8 mouse cellular contexts compared by ENCODE assay signal in genomic region chr10:102735207-102735606, GRCm38 (mm10).
A peak's percentile ranks its signal among the peaks of the same experiment; 100 is the strongest.
DNase-seq lines count a peak whose midpoint lies in the region; ATAC-seq and TF ChIP-seq lines count a peak whose summit lies in the region.
"Had no signal": no experiment of that assay in that cellular context is flagged by ENCODE, and none has a peak within 500 bp of the region (broad histone marks: within the 10 kb centered on the region; RNA-seq: fewer than 3 reads in every experiment).

No protein-coding gene starts in this region.

- no peaks in the 10 kb centered on the region for H3K36me3 ChIP-seq in limb, embryonic 14.5 days (ENCODE audit: control insufficient read depth, insufficient read depth, low read length)
- H3K36me3 ChIP-seq in limb, embryonic 10.5 days: no peaks in the 10 kb centered on the region
- H3K36me3 ChIP-seq: embryonic facial prominence, embryonic 13.5 days had no signal

- no peak for ATAC-seq in limb, embryonic 14.5 days (ENCODE audit: low FRiP score, low read depth)
- ATAC-seq in megakaryocyte, adult 5-6 weeks (ENCODE audit: poor library complexity, severe bottlenecking): peak; percentile 82

- 38% methylated on average over 3 of the region's 3 CpGs for WGBS in limb, embryonic 14.5 days
- 63% methylated on average over 3 of the region's 3 CpGs for WGBS in limb, embryonic 10.5 days

- no peak overlapping the region for H3K27ac ChIP-seq in limb, embryonic 14.5 days (replicated peaks; ENCODE audit: low read depth, low read length)
- H3K27ac ChIP-seq in limb, embryonic 10.5 days: no peak overlapping the region
- no peak overlapping the region for H3K27ac ChIP-seq in cortical plate, adult 2 months (ENCODE audit: insufficient read depth, low read length)
- H3K27ac ChIP-seq: embryonic facial prominence, embryonic 13.5 days had no signal

- peak; percentile 37; the same call in 1 of the 2 replicates for TF ChIP-seq CTCF in cortical plate, adult 2 months (IDR thresholded peaks at IDR 0.05; ENCODE audit: extremely low read depth, insufficient read depth, low read length)

- H3K9me3 ChIP-seq in limb, embryonic 14.5 days (ENCODE audit: control insufficient read depth, low read length): no peaks in the 10 kb centered on the region
- no peaks in the 10 kb centered on the region for H3K9me3 ChIP-seq in limb, embryonic 10.5 days (replicated peaks)
- H3K9me3 ChIP-seq: embryonic facial prominence, embryonic 13.5 days had no signal

- DNase-seq in limb, embryonic 14.5 days (ENCODE audit: low spot score): peak; percentile 45
- no peak for DNase-seq in limb, embryonic 10.5 days (ENCODE audit: low spot score)
- peak; percentile 18 for DNase-seq in R1 (ENCODE audit: low read depth, low spot score)
- DNase-seq in kidney, postnatal 10 days: peak; percentile 69
- DNase-seq in c-Kit-positive CD71-positive TER-119-positive erythroid progenitor cells, embryonic 14.5 days (ENCODE audit: low spot score): no peak

- H3K9ac ChIP-seq in limb, embryonic 14.5 days (ENCODE audit: low read depth, low read length, severe bottlenecking): no peak overlapping the region
- H3K9ac ChIP-seq: embryonic facial prominence, embryonic 13.5 days had no signal

- no peak for TF ChIP-seq POLR2A in limb, embryonic 14.5 days (IDR thresholded peaks at IDR 0.05; ENCODE audit: borderline replicate concordance, extremely low read depth, insufficient read depth, insufficient read length)
- TF ChIP-seq POLR2A in cortical plate, adult 2 months (IDR thresholded peaks at IDR 0.05; ENCODE audit: extremely low read depth, insufficient read depth, low read length): no peak

- no peaks in the 10 kb centered on the region for H3K27me3 ChIP-seq in limb, embryonic 14.5 days (ENCODE audit: control insufficient read depth, insufficient read depth, low read length)
- no peaks in the 10 kb centered on the region for H3K27me3 ChIP-seq in limb, embryonic 10.5 days (ENCODE audit: low read depth, poor library complexity, severe bottlenecking)
- H3K27me3 ChIP-seq: embryonic facial prominence, embryonic 13.5 days had no signal

- H3K4me3 ChIP-seq in limb, embryonic 14.5 days (replicated peaks; ENCODE audit: low read length): no peak overlapping the region
- no peak overlapping the region for H3K4me3 ChIP-seq in limb, embryonic 10.5 days
- no peak overlapping the region for H3K4me3 ChIP-seq in cortical plate, adult 2 months (ENCODE audit: insufficient read depth, low read length)
- H3K4me3 ChIP-seq: embryonic facial prominence, embryonic 13.5 days had no signal

- H3K4me1 ChIP-seq in limb, embryonic 14.5 days (ENCODE audit: control insufficient read depth, insufficient read depth, low read length): no peaks in the 10 kb centered on the region
- H3K4me1 ChIP-seq in limb, embryonic 10.5 days: no peaks in the 10 kb centered on the region
- H3K4me1 ChIP-seq in cortical plate, adult 2 months (ENCODE audit: control insufficient read depth, insufficient read depth, low read length): no peaks in the 10 kb centered on the region
- H3K4me1 ChIP-seq: embryonic facial prominence, embryonic 13.5 days had no signal

- H3K4me2 ChIP-seq in limb, embryonic 14.5 days (replicated peaks; ENCODE audit: low read depth, low read length, severe bottlenecking): no peak overlapping the region
- H3K4me2 ChIP-seq: embryonic facial prominence, embryonic 13.5 days had no signal

Comparison
In these comparisons a context has a peak if more than half of its experiments do, and no peak if none do; other contexts are left out.
1. DNase-seq: peak in limb, embryonic 14.5 days (single experiment), R1 (single experiment) and kidney, postnatal 10 days (single experiment); none in limb, embryonic 10.5 days (single experiment) and c-Kit-positive CD71-positive TER-119-positive erythroid progenitor cells, embryonic 14.5 days (single experiment).